Mouse (Mus musculus): ENCODE data around the gene Siva1.

Siva1 gene

GRCm38 (mm10) chr12:112677076-112677475 is 32.6 kb downstream of the Siva1 start:
- CTCF ChIA-PET = interaction anchor here (1.0 kb wide), 2 partner anchors 13 to 17 kb away, joined by 4 read pairs; no protein-coding TSS in a partner anchor

GRCm38 (mm10) chr12:112677943-112678554 is 33.6 kb downstream of the Siva1 start:
- CTCF ChIA-PET = interaction anchor here (1.0 kb wide), 1 partner anchor 13 kb away, joined by 4 read pairs; no protein-coding TSS in a partner anchor

- CTCF ChIA-PET = no interaction called here
Observed at GRCm38 (mm10) chr12:112678555-112679026, 34.1 kb downstream of the Siva1 start, which contains the start of gene Zbtb42. TSS of gene Zbtb42 (plus strand) at chr12:112678828.

GRCm38 (mm10) chr12:112679027-112679996 is 34.8 kb downstream of the Siva1 start:
- CTCF ChIA-PET = interaction anchor here (0.7 kb wide), 1 partner anchor 35 kb away, joined by 3 read pairs; the partner anchor contains the start of gene Siva1

GRCm38 (mm10) chr12:112683351-112683750 is 38.9 kb downstream of the Siva1 start:
- CTCF ChIA-PET = no interaction called here

- CTCF ChIA-PET = no interaction called here
Observed at GRCm38 (mm10) chr12:112688458-112688857, 44.0 kb downstream of the Siva1 start.

GRCm38 (mm10) chr12:112693185-112694126 is 49.0 kb downstream of the Siva1 start:
- CTCF ChIA-PET = interaction anchor here (0.9 kb wide), 1 partner anchor 16 kb away, joined by 4 read pairs; no protein-coding TSS in a partner anchor

GRCm38 (mm10) chr12:112694127-112694475 is 49.6 kb downstream of the Siva1 start:
- CTCF ChIA-PET = interaction anchor here (0.9 kb wide), 1 partner anchor 17 kb away, joined by 4 read pairs; no protein-coding TSS in a partner anchor

- CTCF ChIA-PET = no interaction called here
Observed at GRCm38 (mm10) chr12:112696806-112697425, 52.4 kb downstream of the Siva1 start.

Data from spleen, embryonic (tissue).